Mouse (Mus musculus) CD4-positive helper T cell, adult 2 months (primary cell): ENCODE results near the gene Themis.

Experiments
- DNase-seq: peaks from one replicate; pipeline ENCODE4 v3.0.0-alpha.2; 2012; ENCODE audit warnings: low read depth, missing footprints, low spot score

Gene Themis

DNA sequence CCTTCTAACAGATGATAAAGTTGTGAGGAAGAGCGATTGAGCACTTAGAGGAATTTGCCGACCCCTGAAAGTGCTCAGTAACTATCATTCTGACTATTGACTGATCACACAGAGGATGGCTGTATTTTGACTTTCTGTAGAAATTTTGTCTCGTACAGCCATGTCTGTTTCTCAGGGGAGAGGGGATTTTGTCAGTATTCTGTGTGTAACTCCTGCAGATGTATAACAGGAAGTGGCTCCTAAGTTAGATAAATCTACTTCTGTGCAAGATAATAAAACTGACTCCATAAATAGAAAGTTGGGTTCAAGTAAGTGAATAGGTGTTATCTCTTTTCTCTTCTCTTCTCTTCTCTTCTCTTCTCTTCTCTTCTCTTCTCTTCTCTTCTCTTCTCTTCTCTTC is 137.0 kb downstream of the Themis start:
- no peak for DNase-seq

DNA sequence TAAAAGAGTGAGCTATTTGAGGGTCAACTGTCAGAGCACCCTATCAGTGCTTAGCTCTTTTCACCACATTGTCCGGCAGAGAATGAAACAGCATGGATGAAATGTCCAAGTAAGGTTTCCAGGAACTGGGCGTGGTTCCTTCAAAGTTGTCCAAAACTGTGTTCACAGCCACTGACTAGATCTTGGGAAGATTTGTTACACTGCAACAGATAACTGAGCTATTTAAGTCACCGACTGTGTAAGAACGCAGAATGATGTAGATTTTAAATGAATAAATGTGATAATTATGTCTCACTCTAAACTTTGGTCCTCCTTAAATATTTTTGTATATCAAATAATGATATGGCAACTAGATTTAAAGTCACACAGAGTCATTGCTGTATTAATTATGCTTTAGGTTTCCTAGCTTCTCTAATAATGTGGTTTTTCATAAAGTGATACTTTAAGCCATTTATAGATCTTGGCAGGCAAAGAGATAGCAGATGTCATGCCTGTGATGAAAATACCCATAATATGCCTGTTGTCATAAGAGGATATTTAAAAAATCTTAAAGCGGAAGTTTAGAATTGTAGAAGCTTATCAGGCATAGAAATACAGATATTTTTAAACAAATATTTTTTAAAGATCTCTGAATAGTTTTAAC is 143.9 kb downstream of the Themis start:
- DNase-seq, result no peak

DNA sequence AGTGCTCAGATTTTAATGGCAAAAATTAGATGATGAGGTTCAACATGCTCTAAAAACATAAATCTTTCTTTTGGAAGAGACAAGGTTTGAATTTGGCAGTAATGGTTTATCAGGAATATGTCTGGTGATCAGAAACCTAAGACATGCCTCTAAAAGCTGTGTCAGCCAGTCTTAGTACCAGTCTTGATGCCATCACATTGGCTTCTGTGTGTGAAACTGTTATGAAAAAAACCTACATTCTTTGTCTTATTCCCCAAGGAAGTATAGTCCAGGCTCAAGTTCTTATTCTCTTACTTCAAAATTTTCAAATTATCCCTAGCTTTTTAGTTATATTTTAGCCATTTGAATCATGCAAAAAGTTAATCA is 144.4 kb downstream of the Themis start:
- no peak for DNase-seq

DNA sequence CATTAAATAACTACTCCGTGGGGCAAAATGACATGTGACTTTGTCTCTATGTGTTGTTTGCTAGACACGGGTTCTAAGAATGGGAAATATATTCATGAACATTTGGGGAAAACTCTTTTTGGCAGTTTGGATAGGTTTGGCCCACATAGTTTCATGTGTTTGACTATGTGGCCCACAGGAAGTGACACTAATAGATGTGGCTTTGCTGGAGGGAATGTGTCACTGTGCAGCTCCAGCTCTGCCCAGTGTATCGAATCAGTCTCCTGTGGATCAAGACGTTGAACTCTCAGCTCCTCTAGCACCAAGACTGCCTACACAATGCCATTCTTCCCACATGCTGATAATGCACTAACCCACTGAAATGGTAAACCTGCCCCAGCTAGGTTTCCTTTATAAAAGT is 148.0 kb downstream of the Themis start:
- DNase-seq, result peak; percentile 37

DNA sequence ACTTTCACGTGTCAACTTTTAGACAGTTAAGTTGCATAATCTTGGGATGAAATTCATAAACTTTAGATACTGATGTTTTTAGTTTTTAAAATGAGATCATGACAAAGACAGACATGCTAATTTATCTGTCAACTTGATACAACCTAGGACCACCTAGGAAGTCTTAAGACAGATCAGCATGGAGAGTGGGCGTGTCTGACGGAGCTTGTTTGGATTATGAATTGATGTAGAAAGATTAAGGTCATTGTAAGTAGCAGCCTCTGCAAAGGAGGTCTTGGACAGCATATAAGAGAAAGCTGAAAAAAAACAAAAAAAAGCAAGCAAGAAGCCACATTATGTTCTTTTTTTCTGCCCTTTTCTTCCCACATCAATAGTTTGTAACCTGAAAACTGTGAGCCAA is 154.2 kb downstream of the Themis start:
- DNase-seq, result no peak

DNA sequence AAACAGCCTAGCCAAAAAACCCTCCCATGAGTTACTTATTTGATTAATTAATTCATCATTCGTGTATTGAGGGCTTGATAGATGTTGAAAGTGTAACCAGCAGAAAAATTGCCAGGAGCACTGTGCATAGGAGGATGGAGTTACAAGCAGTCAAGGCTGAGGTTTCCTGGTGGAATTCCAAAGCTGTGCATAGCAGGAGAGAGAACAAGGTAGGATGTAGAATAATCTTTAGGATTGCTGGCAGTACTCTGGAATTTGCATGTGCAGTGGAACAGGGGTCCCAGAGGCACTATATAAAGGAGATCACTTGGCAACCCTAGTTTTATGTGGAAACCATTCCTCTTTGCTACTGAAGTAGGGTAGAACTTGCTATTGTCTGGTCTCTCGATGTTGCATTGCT is 174.4 kb downstream of the Themis start:
- no peak for DNase-seq

DNA sequence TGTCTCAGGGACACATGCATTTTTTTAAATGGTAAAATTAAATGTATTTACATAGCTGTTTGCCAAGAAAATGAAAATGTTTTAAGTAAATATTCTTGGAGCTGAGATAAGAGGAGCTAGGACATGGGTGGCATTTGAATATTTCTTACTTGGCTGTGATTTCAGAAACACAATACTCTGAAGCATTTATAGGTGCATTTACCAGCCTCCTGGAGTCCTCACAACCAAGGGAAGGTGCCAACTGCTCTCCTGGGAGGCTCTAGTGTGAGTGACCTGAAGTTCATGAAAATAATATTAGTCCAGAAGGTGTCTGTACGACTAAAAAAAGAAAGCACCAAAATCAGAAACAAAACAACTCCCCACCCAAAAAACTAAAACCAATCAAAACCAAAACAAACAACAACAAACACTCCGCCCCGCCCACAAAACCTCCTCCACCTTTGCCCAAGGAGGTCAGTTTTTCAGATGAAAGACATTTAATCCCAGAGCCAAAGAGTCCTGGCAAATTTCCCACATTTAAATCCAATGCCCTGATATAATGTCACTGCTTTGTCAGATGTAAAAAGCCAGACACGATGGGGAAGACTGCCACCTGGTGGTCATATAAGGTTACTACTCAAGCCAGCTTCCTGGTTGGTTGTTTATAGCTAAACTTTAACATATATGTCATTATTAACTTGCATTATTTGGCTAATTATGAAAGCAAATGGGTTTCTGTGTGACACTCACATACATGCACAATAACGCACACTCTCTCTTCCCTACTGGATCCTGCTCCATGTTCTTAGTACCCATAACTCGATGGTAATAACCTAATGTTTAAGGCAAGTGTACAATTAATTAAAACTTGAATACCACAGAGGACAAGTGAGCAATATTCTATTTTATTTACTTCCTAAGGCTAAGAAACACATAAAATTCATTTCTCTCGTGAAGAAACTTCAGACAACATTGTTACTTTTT is 175.9 kb downstream of the Themis start:
- peak; percentile 66 for DNase-seq

DNA sequence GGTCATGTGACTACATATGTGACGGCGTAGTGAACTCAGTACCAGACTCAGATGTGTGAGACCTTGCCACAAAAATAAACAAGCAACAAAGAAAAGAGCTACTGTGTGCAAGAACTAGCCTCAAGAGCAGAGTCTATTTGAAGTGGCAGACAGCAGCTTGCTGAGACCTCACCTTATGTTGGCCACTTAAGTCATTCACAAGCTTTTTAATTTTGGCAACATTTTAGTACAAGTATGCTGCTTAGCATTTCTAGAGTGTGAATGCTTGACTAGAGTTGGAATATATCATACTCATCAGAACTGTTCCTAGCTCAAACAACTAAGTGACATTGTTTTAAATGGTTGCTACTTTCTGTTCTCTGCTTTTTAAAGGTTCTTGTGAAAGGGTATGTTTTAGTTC is 188.0 kb downstream of the Themis start:
- no peak for DNase-seq

DNA sequence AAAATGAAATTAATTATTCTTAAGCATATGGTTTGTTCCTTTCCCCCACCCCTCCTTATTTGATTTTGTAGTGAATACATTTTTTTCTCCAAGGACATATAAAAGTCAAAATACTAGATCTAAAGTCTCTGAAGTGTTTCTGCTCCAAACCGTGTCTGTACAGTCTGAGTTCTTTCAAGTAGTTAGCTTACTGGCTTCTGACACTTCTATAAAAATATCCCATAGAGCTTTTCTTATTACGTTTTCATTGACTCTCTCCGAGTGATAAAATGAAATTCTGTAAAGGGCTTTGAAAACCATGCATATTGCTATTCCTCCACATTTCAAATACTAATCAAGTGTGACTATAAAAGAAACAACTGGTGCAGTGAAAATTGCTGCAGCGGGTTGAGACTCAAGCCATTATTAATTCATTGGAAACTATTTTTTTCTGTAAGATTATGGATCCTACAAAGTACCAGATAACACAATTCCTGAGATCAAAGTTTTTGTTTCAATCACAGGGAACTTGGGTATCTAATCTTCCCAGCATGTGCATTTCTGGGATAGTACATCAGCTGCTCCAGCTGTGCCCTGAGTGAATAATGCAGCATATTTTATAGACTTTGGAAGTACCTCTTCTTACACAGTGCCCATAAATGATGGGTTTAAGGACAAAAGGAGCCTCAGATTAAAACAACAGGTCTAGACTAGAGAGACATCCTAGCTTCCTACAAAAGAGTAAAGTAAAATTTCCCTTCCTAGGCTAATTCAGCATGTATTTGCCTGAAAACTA is 202.6 kb downstream of the Themis start:
- no peak for DNase-seq

DNA sequence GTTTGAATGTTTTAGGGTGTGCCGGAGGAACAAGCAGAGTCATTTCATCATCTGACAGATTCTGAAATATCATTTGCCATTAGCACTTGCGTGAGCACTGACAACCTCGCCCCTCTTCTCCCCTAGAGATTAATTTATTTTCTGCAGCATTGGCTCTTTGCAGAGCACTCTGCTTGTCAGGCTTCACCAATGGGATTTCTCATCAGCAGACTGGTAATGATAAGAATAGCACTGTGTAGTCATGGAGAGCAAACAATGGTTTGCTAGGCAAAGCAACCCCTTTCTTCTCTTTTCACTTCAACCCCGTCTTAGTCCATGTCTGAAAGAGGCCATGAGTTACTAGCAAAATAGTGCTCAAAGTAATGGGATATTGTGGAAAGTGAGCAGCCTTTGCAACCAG is 206.4 kb downstream of the Themis start:
- no peak for DNase-seq

DNA sequence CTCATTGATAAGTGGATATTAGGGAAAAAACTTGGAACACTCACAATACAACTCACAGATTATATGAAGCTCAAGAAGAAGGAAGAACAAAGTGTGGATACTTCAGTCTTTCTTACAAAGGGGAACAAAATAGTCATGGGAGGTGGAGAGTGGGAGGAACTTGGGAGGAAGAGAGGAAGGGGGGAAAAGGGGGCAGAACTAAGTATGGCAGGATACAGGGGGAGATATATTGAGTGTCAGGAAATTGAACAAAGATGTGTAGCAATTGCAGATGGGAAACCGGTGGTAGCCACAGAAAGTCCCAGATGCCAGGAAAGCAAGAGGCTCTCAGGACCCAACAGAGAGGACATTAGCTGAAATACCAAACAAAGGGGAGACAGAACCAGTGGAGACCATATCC is 219.5 kb downstream of the Themis start:
- no peak for DNase-seq

DNA sequence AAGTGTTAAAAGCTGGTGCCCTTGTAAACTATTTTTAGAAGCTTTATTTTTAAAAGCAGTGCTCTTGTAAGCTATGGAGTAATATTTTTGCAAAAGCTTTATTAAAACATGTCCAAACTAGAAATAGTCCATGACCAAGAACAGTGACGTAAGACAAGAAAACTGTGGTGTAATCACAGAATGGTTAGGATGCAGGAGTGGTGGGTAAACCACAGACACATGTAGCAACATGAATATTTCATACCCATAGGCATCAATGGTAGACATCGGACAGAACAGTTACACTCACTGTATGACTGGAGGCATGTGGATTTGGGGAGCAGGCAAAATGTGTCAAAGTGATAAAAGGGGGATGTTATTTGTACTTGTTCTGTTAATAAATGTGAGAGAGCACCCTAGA is 222.7 kb downstream of the Themis start:
- no peak for DNase-seq

DNA sequence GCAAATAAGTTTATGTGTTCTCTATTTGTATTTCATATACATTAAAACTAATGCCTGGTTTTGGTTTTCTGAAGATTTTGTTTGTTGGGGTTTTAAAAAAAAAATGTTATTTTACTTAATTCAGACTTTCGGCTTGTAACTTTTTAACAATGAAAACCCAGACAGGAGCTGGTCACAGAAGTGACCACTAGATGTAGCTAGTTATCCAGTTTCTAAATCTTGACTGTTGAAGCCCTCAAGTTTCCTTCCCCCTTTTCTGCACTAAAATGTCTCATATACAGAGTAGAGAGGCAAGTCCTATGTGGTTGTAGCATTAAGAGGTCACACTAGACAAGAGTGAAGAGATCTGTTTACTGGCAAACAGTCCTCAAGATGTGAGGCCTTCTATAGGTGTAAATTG is 230.2 kb downstream of the Themis start:
- no peak for DNase-seq
